Mouse (Mus musculus) ES-E14 (cell line): Measurements from ENCODE around the gene Slc5a4a.

Source experiments
- CHD2 ChIP-seq: IDR thresholded peaks from 2 replicates; pipeline ENCODE4 v1.6.1; 2014; ENCODE audit warnings: mild to moderate bottlenecking, low read depth, low read length, inconsistent platforms
- MAFK ChIP-seq: IDR thresholded peaks from 2 replicates; pipeline ENCODE4 v1.6.1; 2014; ENCODE audit warnings: mild to moderate bottlenecking, low read depth, low read length, inconsistent platforms; ENCODE audit not compliant: insufficient read depth
- ZC3H11A ChIP-seq: IDR thresholded peaks from 2 replicates; pipeline ENCODE4 v1.6.1; 2012; ENCODE audit warnings: low read depth, mild to moderate bottlenecking, inconsistent platforms, low read length, borderline replicate concordance
- ZNF384 ChIP-seq: IDR thresholded peaks from 2 replicates; pipeline ENCODE4 v1.6.1; 2012; ENCODE audit warnings: low read depth, low read length, inconsistent platforms

- TF ChIP-seq ZC3H11A (no peak), ZNF384 (no peak), MAFK (no peak), CHD2 (no peak)
Measured at GRCm38 (mm10) chr10:76110861-76111260, 36.4 kb upstream of the Slc5a4a start, which contains the start of gene Slc5a4b.
